Mouse (Mus musculus): ENCODE measurements around the gene Krt17.

DNA sequence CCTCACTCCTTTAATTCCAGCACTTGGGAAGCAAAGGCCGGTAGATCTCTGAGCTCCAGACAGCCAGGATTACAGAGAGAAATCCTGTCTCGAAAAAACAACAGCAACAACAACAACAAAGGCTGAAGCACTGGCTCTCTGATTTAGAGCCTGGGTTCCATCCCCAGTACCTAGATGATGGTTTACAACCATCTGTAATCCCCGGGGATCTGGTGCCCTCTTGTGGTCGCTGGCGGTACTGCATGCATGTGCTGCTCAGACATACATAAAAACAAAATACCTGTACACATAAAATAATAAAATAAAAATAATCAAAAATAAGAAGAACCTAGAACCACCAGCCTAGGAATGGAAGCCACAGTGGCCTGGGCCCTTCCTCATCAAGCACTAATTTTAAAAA, 39.5 kb upstream of the Krt17 start:
- TF ChIP-seq POLR2A (IDR thresholded peaks at IDR 0.05; ENCODE audit: insufficient read length, low read depth) (no peak), TCF3 (IDR thresholded peaks at IDR 0.05; ENCODE audit: insufficient read length, low read depth) (no peak), MYOG (IDR thresholded peaks at IDR 0.05; ENCODE audit: control insufficient read depth in 1 of 3, insufficient read depth in 1 of 3, insufficient read length in 2 of 3, low read depth in 2 of 3) (no peak), CEBPB (IDR thresholded peaks at IDR 0.05; ENCODE audit: insufficient read depth, poor library complexity, severe bottlenecking) (no peak)

Measured in myocyte (in vitro differentiated cells).